Mouse (Mus musculus) gonadal fat pad, adult 2 months (tissue): ENCODE results near the gene Pitpnm2. TPM values are rescaled to one million over a fixed set of nuclear protein-coding genes. Genes with fewer than 3 reads are reported as not detected.

Experiments
- DNase-seq: peaks from one replicate; pipeline ENCODE4 v3.0.0-alpha.2; 2012; ENCODE audit warnings: low read depth
- polyA plus RNA-seq: library from polyadenylated mRNA; depleted of rRNA; stranded (reverse); fragments of >200 nt; gene quantifications from 2 replicates; pipeline ENCODE4 v1.2.3, GENCODE M21; 2012

The Pitpnm2 gene
- polyA plus RNA-seq, 1 experiment: 42.9 TPM

DNA sequence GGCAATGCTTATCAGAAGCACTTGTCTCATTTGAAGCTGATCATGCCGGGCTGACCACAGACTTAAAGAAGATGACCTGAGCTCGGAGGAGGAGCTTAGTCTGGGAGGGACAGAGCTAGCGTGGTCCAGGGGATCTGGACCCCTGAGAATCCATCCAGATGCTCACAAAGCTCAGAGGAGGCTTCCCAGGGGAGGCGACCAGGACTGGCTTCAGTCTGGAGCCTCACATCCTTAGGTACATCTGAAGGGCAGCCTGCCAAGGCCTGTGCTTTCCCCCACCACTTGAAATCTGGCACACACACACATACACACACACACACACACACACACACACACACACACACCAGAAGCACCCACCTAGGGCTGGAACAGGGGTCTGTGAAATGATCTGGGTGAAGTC is 47.5 kb downstream of the Pitpnm2 start:
- DNase-seq: no peak

DNA sequence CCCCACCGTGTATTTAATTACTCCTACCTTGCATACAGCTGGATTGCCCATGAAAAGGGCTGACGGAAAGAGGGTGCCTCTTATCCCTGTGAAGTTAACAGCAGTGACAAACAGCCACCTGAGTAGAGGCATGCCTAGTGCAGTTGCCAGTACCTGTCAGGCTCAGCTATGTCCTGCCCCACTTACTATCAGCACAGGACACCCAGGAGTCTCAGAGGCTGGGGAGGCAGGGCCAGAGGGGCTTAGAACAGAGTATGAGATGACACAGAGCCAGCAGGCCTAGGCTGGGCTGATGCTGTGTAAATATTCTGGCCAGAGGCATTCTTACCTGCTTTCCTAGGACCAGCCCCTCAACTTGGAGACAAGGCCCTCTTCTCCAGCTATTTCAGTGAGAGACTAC is 48.0 kb downstream of the Pitpnm2 start:
- no peak for DNase-seq

DNA sequence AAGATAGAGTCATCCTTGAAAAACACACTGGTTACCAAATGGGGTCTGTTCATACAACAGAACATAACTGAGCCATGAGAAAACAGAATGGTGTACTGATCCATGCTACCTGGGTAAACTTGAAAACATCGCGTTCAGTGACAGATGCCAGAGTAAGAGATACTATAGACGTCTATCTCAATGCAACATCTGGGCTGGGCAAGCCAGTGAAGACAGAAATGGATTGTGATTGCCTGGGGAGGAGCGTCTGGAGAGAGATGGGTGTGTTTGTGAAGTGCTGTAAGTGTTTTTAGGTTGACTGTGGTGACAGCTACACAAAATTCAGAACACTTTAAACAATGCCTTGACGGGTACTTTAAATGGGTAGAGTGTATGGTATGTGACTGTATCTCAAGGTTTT is 48.7 kb downstream of the Pitpnm2 start:
- no peak for DNase-seq

DNA sequence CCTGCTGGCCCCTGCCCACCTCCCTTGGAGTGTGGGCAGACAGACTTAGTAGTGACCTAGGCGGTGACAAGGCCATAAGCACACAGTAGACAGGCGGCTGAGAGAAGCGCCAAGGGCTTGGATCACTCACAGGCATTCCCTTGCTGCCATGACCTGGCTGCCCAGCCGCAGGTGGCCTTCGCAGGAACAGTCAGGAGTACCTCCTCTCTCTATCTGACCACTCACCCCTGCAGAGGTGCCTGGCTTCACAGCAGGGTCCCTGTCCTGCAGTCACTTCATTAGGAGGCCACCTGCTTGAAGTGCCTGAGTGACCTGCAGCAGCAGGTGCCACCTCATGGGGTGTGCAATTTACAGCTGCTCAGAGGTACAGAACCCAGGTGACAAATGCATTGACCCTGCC is 50.4 kb downstream of the Pitpnm2 start:
- no peak for DNase-seq

DNA sequence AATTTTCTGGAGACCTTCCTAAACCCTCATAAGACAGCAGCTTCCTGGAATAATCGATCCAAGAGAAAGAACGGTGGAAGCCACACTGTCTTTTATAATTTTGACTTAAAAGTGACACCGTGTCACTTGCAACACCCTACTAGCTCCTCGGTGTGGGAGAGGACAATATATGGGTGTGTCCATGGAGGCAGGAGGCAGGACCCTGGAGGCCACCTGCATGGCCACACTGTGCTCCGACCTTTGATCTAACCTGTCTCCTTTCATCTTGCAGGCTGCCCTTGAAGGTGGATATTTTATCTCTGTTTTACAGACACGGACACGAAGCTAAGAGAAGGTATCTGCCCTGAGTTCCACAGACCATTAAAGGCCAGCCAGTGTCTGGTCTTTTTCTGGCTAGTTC is 51.1 kb downstream of the Pitpnm2 start:
- no peak for DNase-seq

DNA sequence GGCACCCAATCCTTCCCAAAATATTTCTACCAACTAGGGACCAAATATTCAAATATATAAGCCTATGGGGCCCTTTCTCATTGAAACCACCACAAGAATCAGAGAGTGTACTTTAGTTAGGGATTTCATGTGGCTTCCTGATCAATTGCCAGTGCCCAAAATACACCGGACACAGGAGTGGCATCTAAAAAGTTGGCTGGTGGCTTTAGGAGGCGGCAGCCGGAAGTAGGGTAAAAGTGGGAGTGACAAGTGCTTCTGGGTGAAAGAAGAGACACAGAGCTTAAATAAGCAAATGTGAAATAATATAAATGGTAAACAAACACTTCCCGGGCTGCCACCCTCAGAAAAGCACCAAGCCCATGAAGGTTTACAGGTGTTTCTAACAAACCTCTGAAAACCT is 53.5 kb downstream of the Pitpnm2 start:
- no peak for DNase-seq

DNA sequence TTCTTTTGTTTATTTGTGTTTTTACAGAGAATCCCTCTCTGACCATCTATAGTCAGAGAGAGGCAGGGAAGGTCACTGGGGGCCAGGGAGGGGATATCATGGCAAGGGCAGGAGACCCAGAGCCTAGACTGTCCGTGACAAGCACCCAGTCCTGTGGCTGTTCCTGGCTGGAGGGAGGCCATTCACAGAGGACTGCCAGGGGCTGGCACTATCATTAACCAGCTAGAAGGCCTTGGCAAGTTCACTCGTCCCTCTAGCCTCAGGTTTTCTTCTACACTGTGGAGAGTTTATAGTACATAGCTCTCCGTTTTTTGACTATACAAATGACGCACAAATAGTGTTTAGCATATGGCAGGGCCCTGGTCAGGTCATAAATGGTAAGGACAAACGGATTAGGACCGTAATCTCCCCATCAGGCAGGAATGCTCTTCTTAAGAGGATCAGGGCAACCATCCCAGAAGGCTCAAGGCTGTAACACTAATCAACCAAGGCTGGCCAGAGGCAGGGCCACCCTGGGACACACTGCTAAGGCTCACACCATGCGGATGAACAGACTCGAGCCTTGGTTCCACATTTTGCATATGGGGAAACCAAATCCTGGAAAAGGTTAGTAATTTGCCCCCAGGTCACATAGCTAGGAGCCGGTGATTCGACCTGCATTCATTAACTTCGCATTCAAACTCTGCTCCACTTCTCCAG is 55.0 kb downstream of the Pitpnm2 start:
- no peak for DNase-seq

DNA sequence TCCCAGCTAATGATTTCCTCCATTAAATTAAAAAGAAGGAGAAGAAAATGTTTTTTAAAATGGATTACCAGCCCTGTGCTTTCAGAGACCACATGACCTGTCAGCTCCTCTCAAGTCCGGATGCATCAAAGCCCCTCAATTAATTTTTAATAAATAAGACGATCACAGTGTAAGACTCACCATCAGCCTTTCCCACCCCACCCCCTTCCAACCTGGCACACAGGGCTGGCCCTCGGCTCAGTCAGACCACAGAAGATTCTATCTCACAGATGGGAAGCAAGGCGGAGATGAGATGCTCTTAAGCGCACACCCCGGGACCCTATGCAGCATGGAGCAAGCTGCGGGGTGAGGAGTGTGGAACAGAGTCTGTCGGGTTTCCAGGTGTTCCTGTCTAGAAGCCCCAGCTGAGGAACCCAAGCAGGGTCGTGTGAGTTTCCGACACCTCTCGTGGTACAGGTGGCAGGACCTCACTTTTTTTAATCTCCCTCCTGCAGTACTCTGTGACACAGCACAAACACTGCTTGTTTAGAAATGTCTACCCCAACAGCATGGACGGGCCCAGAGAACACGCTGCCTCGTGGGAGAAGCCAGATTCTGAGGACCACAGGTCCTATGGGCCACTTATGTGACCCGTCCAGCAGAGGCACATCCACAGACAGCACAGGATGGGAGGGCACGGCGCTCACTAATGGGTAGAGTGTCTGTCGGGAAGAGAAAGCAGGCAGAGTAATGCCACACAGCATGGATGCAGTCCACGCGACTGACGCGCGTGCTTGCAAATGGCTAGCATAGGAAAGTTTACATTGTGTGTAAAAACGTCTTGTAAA is 56.1 kb downstream of the Pitpnm2 start:
- DNase-seq: no peak

DNA sequence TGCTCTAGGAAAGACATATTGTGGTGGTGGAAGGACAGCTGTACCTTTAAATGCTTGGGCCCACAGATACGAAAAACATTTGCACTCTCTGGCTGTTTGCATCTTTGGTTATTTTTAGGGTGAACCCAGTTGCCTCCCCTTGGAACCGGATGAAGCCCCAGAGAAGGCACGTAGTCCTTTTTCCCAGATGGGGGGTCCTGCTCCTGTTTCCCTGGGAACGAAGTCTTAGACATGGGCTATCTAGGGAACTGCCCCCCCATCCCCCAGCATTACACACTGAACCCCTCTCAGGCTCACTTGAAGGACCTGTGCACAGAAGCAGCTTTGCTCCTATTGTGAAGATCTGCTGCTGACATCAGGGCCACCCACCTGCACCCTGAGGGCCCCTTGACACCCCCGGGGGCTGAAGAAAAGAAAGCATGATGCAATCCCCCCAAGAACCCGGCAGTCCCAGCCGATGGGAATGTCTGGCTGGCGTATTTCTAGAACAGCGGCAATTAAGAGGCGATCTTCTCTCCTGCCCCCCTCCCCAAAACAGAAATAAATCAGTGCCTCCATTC is 56.8 kb downstream of the Pitpnm2 start:
- no peak for DNase-seq

DNA sequence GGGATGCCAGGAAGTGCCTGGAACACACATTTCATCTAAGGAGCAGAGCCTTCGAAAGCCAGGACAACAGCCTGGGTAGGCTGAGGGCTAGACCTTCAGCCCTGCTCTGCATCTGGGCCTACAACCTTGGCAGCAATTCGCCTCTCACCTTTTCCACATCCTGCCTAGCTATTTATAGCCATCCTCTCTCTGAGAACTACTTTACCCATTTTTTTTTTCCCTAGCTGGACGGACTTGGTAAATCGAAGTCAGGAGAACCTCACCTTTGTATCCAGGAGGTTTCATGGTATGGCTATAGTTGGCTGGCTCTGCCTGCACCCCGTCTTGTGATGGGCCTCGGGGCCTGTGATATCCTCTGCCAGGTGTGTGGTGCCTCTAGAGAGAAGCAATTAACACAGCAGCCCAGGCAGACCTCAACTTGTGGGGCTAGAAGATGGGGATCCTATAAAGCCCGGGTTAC is 57.3 kb downstream of the Pitpnm2 start:
- DNase-seq: no peak

DNA sequence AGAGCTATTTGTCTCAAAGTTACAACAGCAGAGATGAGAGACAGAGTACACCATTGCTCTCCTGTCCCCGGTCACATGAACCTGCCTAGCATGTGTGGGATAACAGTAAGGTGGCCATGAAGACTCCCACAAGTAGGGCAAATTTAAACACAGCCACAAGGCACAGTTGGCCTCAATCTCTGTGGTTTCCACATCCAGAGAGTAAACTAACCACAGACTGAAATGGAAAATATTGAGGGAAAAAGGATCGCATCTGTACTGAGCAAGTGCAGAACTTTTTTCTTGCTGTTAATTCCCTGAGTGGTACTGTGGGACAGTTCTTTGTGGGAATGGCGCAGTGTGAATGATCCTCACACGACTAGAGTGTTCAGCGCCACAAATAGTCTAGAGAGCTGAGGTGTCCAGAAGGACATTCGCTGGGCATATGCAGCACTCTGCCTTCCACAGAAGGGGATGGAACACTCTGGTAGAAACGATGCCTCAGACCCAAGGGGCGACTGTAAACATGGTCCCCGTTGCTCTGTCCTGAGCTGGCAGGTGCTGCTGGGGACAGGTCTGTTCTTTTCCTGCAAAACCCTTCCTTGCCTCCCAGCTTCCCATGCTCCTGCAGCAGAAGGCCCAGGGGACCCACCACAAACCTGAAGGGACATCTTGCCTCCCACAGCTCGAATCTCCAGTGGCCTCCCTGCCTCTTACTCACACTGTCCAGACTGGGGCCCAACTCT is 59.3 kb downstream of the Pitpnm2 start:
- no peak for DNase-seq

DNA sequence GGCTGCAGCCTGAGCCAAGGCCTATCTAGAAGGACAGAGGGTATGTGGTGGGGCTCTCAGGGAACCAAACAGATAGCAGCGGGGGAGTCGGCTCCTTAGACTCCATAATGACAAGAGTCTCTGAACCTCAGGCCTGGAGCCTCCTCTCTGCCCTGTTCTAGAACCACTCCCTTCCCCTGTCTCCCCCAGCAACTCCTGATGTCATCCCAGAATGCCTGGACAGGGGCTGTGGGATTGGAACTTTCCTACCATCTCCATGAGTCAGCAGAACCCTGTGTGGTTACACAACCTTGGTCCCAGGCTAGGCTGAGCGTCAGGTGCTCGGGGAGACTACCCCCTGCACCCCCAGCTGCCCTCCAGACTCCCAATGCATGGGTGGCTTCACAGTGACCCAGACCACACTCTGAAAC is 60.0 kb downstream of the Pitpnm2 start:
- DNase-seq: no peak

DNA sequence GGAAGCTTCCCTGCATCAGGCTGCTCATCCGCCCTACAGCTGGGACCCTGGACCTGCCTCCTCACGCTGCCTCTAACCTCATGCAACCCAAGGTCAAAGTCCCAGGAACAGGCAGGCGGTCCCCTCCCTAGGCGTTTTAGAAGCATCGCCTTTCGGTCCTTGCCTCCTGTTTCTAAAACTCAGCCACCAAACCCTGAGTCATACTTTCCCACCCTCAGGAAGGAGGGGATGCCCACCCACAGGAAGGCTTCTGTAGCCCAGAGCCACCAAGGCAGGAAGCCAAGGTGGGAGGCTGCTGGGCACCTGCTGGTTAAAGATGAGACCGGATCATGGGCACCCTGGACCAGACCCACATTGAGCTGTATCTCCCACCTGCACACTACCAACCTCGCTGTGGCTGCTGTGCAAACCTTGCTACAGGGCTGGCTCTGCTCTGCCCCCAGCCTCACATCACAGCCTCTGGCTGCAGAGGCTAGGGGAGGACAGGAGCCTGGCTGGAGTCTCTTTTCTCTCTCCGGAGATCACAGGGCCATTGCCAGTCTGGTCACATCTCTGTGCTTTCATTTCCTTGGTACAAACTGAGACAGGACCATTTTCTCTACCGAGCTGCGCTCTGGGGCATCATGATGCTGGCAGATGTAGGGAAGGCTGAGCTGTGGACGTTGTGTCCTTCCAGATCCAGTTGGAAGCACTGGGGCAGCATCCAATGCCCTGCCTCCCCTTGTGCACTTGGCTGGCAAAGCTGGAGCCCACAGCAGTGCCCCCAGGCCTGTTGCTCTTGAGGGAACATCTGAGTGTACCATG is 61.9 kb downstream of the Pitpnm2 start:
- DNase-seq: no peak

DNA sequence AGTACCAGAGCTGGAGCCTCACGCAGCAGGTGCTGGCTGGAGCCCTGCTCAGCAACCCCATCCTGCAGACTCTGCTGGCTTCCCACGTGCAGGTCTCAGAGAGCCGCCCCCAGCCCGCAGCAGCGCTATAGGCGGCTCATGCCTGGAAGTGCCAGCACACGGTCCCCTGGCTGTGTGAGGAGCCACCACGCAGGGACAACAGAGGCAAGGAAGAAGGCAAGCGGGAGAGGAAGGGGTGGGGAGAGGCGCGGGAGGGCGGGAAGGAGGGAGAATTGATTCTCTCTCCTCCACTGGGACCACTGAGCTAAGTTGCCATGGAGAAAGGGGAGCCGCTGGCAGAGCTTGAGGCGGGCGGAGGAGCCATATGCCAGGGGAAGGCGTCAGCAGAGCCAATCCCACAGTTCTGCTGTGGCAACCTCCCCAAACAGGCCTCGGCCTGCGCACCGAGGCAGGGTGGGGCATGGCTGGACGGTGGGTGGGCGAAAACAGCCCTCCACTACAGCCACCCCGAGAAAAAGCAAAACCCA is 62.5 kb downstream of the Pitpnm2 start:
- no peak for DNase-seq

DNA sequence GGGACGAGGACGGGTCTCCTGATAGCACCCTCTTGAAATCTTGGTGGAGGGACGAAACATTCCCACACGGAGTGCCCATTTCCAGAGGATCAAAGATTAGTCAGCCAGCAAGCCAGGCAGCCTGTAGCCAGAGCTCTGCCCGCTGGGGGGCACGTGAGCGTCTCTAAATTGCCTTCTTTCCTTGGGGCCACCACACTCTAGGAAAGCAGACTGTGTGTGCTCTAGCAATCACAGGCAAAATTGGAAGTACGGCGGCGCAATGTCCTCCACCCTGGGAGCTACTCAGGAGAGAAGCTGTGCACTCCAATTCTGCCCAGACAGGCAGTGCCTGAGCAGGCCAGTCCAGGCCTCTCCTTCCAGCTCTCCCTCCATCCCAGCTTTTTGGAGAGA is 63.1 kb downstream of the Pitpnm2 start:
- DNase-seq: no peak

DNA sequence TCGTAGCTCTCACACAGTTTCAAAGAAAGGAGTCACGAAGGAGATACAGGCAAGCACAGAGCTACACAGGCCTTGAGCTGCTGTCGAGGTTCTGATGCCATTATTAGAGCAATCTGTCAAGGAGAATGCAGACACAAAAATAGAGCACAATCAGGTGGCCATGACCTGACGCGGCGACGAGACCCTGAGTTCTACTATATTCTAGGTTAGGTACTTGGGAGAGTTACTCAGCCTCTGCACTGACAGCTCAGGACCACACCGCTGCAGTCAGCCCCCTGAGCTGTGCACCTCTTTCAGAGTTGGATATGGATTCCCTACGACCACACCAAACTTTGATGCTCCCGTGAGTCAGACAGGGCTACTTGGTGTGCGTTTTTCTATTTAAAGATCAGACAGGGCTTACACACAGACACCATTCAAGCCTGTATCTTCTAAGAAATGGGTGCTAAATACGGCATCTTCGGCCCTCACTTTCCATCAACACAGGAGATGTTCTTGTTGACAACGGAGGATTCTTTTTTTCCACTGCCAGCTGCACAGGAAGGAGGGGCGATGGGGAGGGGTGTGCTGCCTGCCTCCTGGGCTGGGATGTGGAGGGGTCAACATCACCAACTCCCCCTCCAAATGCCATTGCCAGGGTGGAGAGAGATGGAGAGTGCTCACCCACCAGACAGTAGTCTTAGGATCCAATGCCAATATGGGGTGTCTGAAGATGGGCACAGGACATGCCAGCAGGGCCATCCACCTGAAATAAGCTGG is 63.7 kb downstream of the Pitpnm2 start:
- DNase-seq: no peak

DNA sequence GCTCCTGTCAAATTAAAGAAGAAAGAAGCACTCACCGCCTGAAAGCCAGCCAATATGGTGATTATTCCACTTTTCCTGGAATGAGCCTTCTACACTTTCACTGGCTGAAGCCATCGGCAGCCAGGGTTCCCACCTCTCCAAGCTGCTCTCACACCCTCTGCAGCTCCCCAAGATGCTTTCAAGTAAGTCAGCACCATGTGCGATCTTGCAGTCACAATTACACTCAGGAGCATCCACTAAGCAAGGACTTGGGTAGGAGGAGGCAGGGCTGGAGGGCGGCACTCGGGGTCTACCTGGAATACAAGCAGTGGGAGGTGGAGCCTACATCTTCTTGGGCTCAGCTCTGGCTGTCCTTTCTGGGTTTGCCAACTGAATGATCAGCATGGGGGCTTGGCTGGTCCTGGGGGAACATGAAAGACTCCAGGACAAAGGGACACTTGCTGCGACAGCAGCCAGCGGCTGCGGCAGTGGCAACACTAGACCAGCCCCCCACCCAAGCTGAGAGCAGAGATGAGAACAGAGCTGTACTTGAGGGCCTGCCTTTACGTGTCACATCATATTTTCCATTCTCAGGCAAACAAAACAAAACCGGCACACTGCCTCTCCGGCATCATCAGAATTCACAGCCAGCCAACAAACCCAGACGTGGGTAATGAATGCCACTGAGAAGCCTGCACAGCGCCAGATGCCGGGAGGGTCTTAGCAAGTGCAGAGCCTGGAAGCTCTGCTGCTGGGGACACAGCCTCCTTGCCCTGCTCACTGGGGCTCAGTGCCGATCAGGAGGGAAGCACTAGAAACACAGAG is 64.5 kb downstream of the Pitpnm2 start:
- DNase-seq: no peak

DNA sequence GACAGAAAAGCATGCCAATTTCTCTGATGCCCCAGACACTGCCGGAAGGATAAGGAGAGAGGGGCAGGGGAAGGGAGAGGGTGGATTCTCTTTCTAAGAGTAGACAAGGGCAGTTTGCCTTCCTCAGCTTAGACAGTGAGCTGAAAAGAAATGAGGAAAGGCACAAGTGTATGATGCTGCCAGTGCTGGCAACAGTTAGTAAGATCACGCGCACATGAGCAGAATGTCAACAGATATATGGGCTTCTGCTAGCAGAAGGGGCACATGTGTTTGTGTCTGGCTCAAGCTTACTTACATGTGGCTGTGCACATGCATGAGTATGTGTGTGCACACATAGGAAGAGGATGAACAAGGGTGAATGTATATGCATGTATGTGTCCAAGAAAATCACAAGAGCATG is 65.4 kb downstream of the Pitpnm2 start:
- no peak for DNase-seq

DNA sequence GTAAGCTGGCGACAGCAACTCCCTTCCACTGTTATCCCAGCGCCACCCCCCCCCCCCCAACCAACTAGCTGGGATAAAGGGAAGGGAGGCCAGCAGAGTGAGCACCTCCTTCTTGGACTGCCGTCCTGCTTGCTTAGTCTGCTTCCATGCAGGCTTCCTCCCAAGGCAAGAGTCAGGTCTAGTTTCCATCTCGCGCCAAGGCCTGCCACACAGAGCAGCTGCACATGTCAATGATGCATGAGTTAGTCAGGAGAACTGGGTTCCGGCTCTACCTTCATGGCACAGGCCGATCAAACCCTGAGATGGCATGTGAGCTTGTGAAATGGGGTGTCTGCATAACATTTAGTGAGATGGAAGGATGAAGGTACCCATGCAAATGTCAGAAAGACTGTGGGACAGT is 66.9 kb downstream of the Pitpnm2 start:
- no peak for DNase-seq

DNA sequence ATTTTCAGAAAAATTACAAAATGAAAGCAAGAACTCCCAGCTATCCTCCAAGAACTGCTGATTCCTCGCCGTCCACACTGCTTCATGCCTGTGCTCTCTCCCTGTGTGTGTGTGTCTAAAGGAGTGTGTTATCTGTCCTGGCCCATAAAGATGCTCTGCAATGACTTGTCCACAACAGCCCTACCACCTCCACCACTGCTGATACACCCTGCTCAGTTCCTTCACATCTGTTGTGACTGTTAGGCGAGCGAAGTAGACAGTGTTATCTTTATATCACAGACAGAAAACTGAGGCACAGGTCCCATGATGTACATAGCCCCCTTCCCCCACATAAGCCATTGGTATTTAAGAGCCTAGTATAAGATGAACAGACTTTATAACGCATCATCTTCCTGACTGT is 67.5 kb downstream of the Pitpnm2 start:
- no peak for DNase-seq
